Mouse (Mus musculus) heart, postnatal 0 days (tissue): ENCODE measurements around the gene Stpg2. TPM values are rescaled to one million over a fixed set of nuclear protein-coding genes. Genes with fewer than 3 reads are reported as not detected.

Source experiments
- ATAC-seq: fragments of 200-750 bp; cut with Nextera tagmentation; 2 replicates; pipeline ENCODE4 v1.8.0; 2017; ENCODE audit warnings: low read depth, moderate number of reproducible peaks, moderate library complexity; ENCODE audit not compliant: insufficient read depth
- DNase-seq: peaks from one replicate; pipeline ENCODE4 v3.0.0-alpha.2; 2016; ENCODE audit warnings: low spot score
- H3K27ac ChIP-seq: fragments of 300-500 bp; sonication (generic); 2 replicates; pipeline ENCODE4 v1.5.1; 2014; ENCODE audit warnings: low read depth, mild to moderate bottlenecking
- H3K27me3 ChIP-seq: fragments of 300-500 bp; sonication (generic); 2 replicates; pipeline ENCODE4 v1.6.1; 2014; ENCODE audit warnings: low read length, mixed read lengths; ENCODE audit not compliant: control insufficient read depth, insufficient read depth
- H3K36me3 ChIP-seq: fragments of 300-500 bp; sonication (generic); replicated peaks from 2 replicates; pipeline ENCODE4 v1.6.1; 2014; ENCODE audit warnings: low read length, mixed read lengths; ENCODE audit not compliant: control insufficient read depth, insufficient read depth
- H3K4me1 ChIP-seq: fragments of 300-500 bp; sonication (generic); 2 replicates; pipeline ENCODE4 v1.6.1; 2014; ENCODE audit warnings: antibody characterized with exemption; ENCODE audit not compliant: control insufficient read depth, insufficient read depth
- H3K4me2 ChIP-seq: fragments of 300-500 bp; sonication (generic); 2 replicates; pipeline ENCODE4 v1.6.1; 2014; ENCODE audit warnings: low read depth, mild to moderate bottlenecking, low read length, moderate library complexity
- H3K4me3 ChIP-seq: fragments of 300-500 bp; sonication (generic); 2 replicates; pipeline ENCODE4 v1.5.1; 2014; ENCODE audit warnings: low read depth, low read length
- H3K9ac ChIP-seq: fragments of 300-500 bp; sonication (generic); replicated peaks from 2 replicates; pipeline ENCODE4 v1.6.1; 2014; ENCODE audit warnings: low read depth, low read length, mixed read lengths
- H3K9me3 ChIP-seq: fragments of 300-500 bp; sonication (generic); replicated peaks from 2 replicates; pipeline ENCODE4 v1.6.1; 2016; ENCODE audit warnings: low read length; ENCODE audit not compliant: control insufficient read depth
- CTCF ChIP-seq: IDR thresholded peaks from 2 replicates; pipeline ENCODE4 v1.5.1; 2016; ENCODE audit warnings: antibody characterized with exemption, control low read depth, low read depth
- EP300 ChIP-seq: IDR thresholded peaks from 2 replicates; pipeline ENCODE4 v1.6.1; 2016; ENCODE audit warnings: antibody characterized with exemption, low read depth
- WGBS: fragments of 180-500 bp; shearing (Covaris S2); extraction: QIAGEN DNeasy Blood & Tissue Kit; methylation state at CpG from one replicate; pipeline ENCODE4 v1.1.7; 2014; 5-methylcytosine and 5-hydroxymethylcytosine counted together
- polyA plus RNA-seq: library from polyadenylated mRNA; unstranded; fragments of >200 nt; fragmentation: Nextera tagmentation; extraction: Ambion mirVana; gene quantifications from 2 replicates; pipeline ENCODE4 v1.2.1, GENCODE M21; 2015
- total RNA-seq: library from RNA; depleted of rRNA; stranded (reverse); fragments of >200 nt; gene quantifications from 2 replicates; pipeline ENCODE4 v1.2.3, GENCODE M21; 2014; ENCODE audit warnings: low replicate concordance

Stpg2 gene
- total and polyA plus RNA-seq, 2 experiments from 2014 or later, result not detected

- Histone ChIP-seq H3K4me2 (no peak overlapping the region), H3K9me3 (no peaks in the 10 kb centered on the region), H3K9ac (no peak overlapping the region), H3K4me1 (no peaks in the 10 kb centered on the region), H3K27ac (no peak overlapping the region), H3K4me3 (no peak overlapping the region), H3K36me3 (no peaks in the 10 kb centered on the region), H3K27me3 (no peaks in the 10 kb centered on the region)
- ATAC-seq (no peak), DNase-seq (no peak)
- TF ChIP-seq EP300 (no peak), CTCF (no peak)
- WGBS, result 69% methylated on average over 5 of the region's 5 CpGs
These were observed 213.6 kb downstream of the Stpg2 start for GRCm38 (mm10) chr3:139419142-139419541.

GRCm38 (mm10) chr3:139442170-139442569, 236.7 kb downstream of the Stpg2 start:
- DNase-seq (no peak), ATAC-seq (no peak)
- no peak overlapping the region for H3K4me2 ChIP-seq
- no peak overlapping the region for H3K9ac ChIP-seq
- no peaks in the 10 kb centered on the region for H3K27me3 ChIP-seq
- no peak overlapping the region for H3K27ac ChIP-seq
- no peaks in the 10 kb centered on the region for H3K9me3 ChIP-seq
- TF ChIP-seq CTCF, result no peak
- no peak for TF ChIP-seq EP300
- no peaks in the 10 kb centered on the region for H3K36me3 ChIP-seq
- 26% methylated on average over 7 of the region's 7 CpGs for WGBS
- no peak overlapping the region for H3K4me3 ChIP-seq
- no peaks in the 10 kb centered on the region for H3K4me1 ChIP-seq

- Histone ChIP-seq H3K4me3 (no peak overlapping the region), H3K27ac (no peak overlapping the region), H3K27me3 (no peaks in the 10 kb centered on the region), H3K9ac (no peak overlapping the region), H3K9me3 (no peaks in the 10 kb centered on the region), H3K4me2 (no peak overlapping the region), H3K4me1 (no peaks in the 10 kb centered on the region), H3K36me3 (no peaks in the 10 kb centered on the region)
- TF ChIP-seq EP300 (no peak), CTCF (no peak)
- peak; percentile 41; the same call in 1 of the 2 replicates for ATAC-seq
- WGBS, result 23% methylated on average over 3 of the region's 3 CpGs
- DNase-seq, result peak; percentile 13
These were observed 290.4 kb downstream of the Stpg2 start for GRCm38 (mm10) chr3:139495939-139496338.

GRCm38 (mm10) chr3:139502216-139502615, 296.7 kb downstream of the Stpg2 start:
- Histone ChIP-seq H3K9me3 (no peaks in the 10 kb centered on the region), H3K4me3 (no peak overlapping the region), H3K9ac (no peak overlapping the region), H3K27ac (no peak overlapping the region), H3K4me1 (no peaks in the 10 kb centered on the region), H3K4me2 (no peak overlapping the region), H3K36me3 (no peaks in the 10 kb centered on the region), H3K27me3 (no peaks in the 10 kb centered on the region)
- WGBS, result 76% methylated on average over 5 of the region's 5 CpGs
- no peak for DNase-seq
- no peak for ATAC-seq
- no peak for TF ChIP-seq CTCF
- TF ChIP-seq EP300, result no peak

GRCm38 (mm10) chr3:139509275-139509985, 303.9 kb downstream of the Stpg2 start:
- 40% methylated on average over 6 of the region's 6 CpGs for WGBS

GRCm38 (mm10) chr3:139578496-139578895, 373.0 kb downstream of the Stpg2 start:
- H3K4me1 ChIP-seq, result no peaks in the 10 kb centered on the region
- WGBS, result 81% methylated on average over 2 of the region's 2 CpGs
- TF ChIP-seq EP300, result no peak
- TF ChIP-seq CTCF, result no peak
- no peak overlapping the region for H3K27ac ChIP-seq
- H3K36me3 ChIP-seq, result no peaks in the 10 kb centered on the region
- H3K9me3 ChIP-seq, result no peaks in the 10 kb centered on the region
- no peak for ATAC-seq
- DNase-seq, result no peak
- no peak overlapping the region for H3K4me3 ChIP-seq
- H3K27me3 ChIP-seq, result no peaks in the 10 kb centered on the region
- no peak overlapping the region for H3K9ac ChIP-seq
- H3K4me2 ChIP-seq, result no peak overlapping the region

More at GRCm38 (mm10) chr3:139509275-139509985, 303.9 kb downstream of the Stpg2 start:
- Histone ChIP-seq H3K4me2 (no peak overlapping the region), H3K4me3 (no peak overlapping the region), H3K27ac (no peak overlapping the region), H3K36me3 (no peaks in the 10 kb centered on the region), H3K9me3 (no peaks in the 10 kb centered on the region), H3K27me3 (no peaks in the 10 kb centered on the region), H3K4me1 (no peaks in the 10 kb centered on the region), H3K9ac (no peak overlapping the region)
- DNase-seq, result peak; percentile 38
- peak; percentile 33; the same call in 1 of the 2 replicates for ATAC-seq
- TF ChIP-seq CTCF (peak; percentile 45), EP300 (no peak)
